In genomic region chrX:8271083-8271820, GRCm38 (mm10) we compare ENCODE assay signal across 10 mouse cellular contexts. TPM values are rescaled to one million over a fixed set of nuclear protein-coding genes. Genes with fewer than 3 reads are reported as not detected.
A peak's percentile ranks its signal among the peaks of the same experiment; 100 is the strongest.
DNase-seq lines count a peak whose midpoint lies in the region; ATAC-seq and TF ChIP-seq lines count a peak whose summit lies in the region.
"Had no signal": no experiment of that assay in that cellular context is flagged by ENCODE, and none has a peak within 500 bp of the region (broad histone marks: within the 10 kb centered on the region; RNA-seq: fewer than 3 reads in every experiment).

TSS of gene Slc38a5 (plus strand) at chrX:8271133.

- peak within 1 kb of the TSS; percentile 66 for H3K4me2 ChIP-seq in heart, embryonic 13.5 days
- peak within 1 kb of the TSS; percentile 44 for H3K4me2 ChIP-seq in stomach, postnatal 0 days (replicated peaks; ENCODE audit: low read depth)

- TF ChIP-seq POLR2A in testis, adult 2 months (IDR thresholded peaks at IDR 0.05; ENCODE audit: control insufficient read depth, low read depth, low read length), result no peak

- peak within 1 kb of the TSS; percentile 53 for H3K9ac ChIP-seq in heart, embryonic 13.5 days
- no peak within 1 kb of the TSS for H3K9ac ChIP-seq in stomach, postnatal 0 days (ENCODE audit: low read length)

- no peaks in the 10 kb centered on the region for H3K9me3 ChIP-seq in heart, embryonic 13.5 days
- H3K9me3 ChIP-seq in stomach, postnatal 0 days (ENCODE audit: control insufficient read depth, low read length), result no peaks in the 10 kb centered on the region

- no peak for TF ChIP-seq CTCF in testis, adult 2 months (IDR thresholded peaks at IDR 0.05; ENCODE audit: control insufficient read depth, insufficient read depth, insufficient replicate concordance, low read depth, low read length)
- no peak for TF ChIP-seq CTCF in stomach, postnatal 0 days (IDR thresholded peaks at IDR 0.05; ENCODE audit: low read depth)

- no peak for TF ChIP-seq EP300 in stomach, postnatal 0 days (optimal IDR thresholded peaks at IDR 0.05)

- no peak for ATAC-seq in heart, embryonic 13.5 days (ENCODE audit: extremely low read depth, insufficient number of reproducible peaks, low FRiP score, low TSS enrichment)
- ATAC-seq in stomach, postnatal 0 days (ENCODE audit: low FRiP score, low TSS enrichment), result no peak

- intact Hi-C loops in gastrocnemius, postnatal 36 days (cut with DNase I), result no loop called here

- H3K4me1 ChIP-seq in heart, embryonic 13.5 days, result no peaks in the 10 kb centered on the region
- H3K4me1 ChIP-seq in testis, adult 2 months (ENCODE audit: control insufficient read depth, insufficient read depth, low read length), result no peaks in the 10 kb centered on the region; the same call in 1 of the 2 replicates
- H3K4me1 ChIP-seq in stomach, postnatal 0 days (replicated peaks; ENCODE audit: control insufficient read depth, insufficient read depth), result no peaks in the 10 kb centered on the region

- peak within 1 kb of the TSS; percentile 45 for H3K4me3 ChIP-seq in heart, embryonic 13.5 days
- peak within 1 kb of the TSS; percentile 21 for H3K4me3 ChIP-seq in testis, adult 2 months (ENCODE audit: control insufficient read depth, low read depth, low read length)
- H3K4me3 ChIP-seq in stomach, postnatal 0 days (ENCODE audit: low read depth, low read length), result peak within 1 kb of the TSS; percentile 20

- H3K36me3 ChIP-seq in heart, embryonic 13.5 days, result no peaks in the 10 kb centered on the region
- no peaks in the 10 kb centered on the region for H3K36me3 ChIP-seq in testis, adult 2 months (ENCODE audit: control insufficient read depth, insufficient read depth, low read length)
- H3K36me3 ChIP-seq in stomach, postnatal 0 days (ENCODE audit: control insufficient read depth, insufficient read depth, low read length), result no peaks in the 10 kb centered on the region

- no peak for DNase-seq in heart, adult 11 months
- no peak for DNase-seq in testis, postnatal 14 days (ENCODE audit: low spot score)
- peak; percentile 70 for DNase-seq in liver
- no peak for DNase-seq in stomach, postnatal 0 days (ENCODE audit: low spot score)
- DNase-seq in adrenal gland, postnatal 25 days, result no peak
- no peak for DNase-seq in gastrocnemius, postnatal 36 days
- DNase-seq: cerebellum, adult 11-12 months; kidney, adult 8-10 months had no signal

- no peak within 1 kb of the TSS for H3K27ac ChIP-seq in heart, embryonic 13.5 days (replicated peaks)
- H3K27ac ChIP-seq in testis, adult 2 months (ENCODE audit: control insufficient read depth, insufficient read depth, low read depth, low read length), result 0 out of 2 replicates have a peak within 1 kb of the TSS, but pooled peaks have one; percentile 29
- no peak within 1 kb of the TSS for H3K27ac ChIP-seq in stomach, postnatal 0 days (replicated peaks)

- H3K27me3 ChIP-seq in heart, embryonic 13.5 days (replicated peaks), result no peaks in the 10 kb centered on the region; the same call in 1 of the 2 replicates
- no peaks in the 10 kb centered on the region for H3K27me3 ChIP-seq in testis, adult 2 months (ENCODE audit: control insufficient read depth, insufficient read depth, low read length)
- H3K27me3 ChIP-seq in stomach, postnatal 0 days (ENCODE audit: control insufficient read depth, insufficient read depth, low read length), result no peaks in the 10 kb centered on the region

- WGBS in heart, embryonic 13.5 days, result 18% methylated on average over 11 of the region's 15 CpGs
- 26% methylated on average over 11 of the region's 15 CpGs for WGBS in stomach, postnatal 0 days

RNA-seq across cellular contexts. Expression of gene Slc38a5, which starts in this region (rescaled TPM):
- polyA plus RNA-seq in heart, embryonic 13.5 days (2015; fragmentation: Nextera tagmentation; extraction: Ambion mirVana), result 24.1 and 24.6 TPM in 2 replicates
- polyA plus RNA-seq in testis, adult 2 months (2012; rRNA removed), result 19.9 and 34.6 TPM in 2 replicates
- polyA plus RNA-seq in stomach, postnatal 0 days (2015; fragmentation: Nextera tagmentation; extraction: Ambion mirVana), result 5.2 and 6.4 TPM in 2 replicates
- total RNA-seq in adrenal gland, postnatal 25 days (2021), result not detected in 2 replicates
- not detected for total RNA-seq in gastrocnemius, postnatal 36 days (2021)
